Mouse (Mus musculus): ENCODE measurements around the gene Cacna1g.

DNA sequence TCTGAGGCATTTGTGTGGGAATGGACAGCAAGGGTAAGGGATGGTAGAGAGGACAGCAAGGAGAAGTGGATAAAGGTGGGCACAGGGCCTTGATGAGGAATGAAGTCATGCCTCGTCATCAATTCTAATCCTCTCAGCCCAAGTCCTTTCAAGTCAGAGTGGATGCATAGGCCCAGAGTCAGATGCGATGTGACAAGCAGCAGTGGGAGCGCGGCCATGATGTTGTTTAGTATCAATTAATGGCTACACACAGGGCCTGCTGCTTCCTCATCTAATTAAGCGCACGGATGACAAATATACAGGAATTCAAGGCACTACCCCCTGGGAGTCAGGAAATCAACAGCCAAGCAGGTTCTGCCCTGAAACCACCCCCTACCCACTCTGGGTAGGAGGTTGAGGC is 33.6 kb downstream of the Cacna1g start:
- TF ChIP-seq CTCF (IDR thresholded peaks at IDR 0.05; ENCODE audit: insufficient read depth, low read depth, low read length) (no peak), POLR2A (IDR thresholded peaks at IDR 0.05; ENCODE audit: insufficient read depth, low read depth, low read length) (no peak)

Data from olfactory bulb, adult 2 months (tissue).